Mouse (Mus musculus) heart, embryonic 15.5 days (tissue): Measurements from ENCODE around the gene Uggt2. TPM values are rescaled to one million over a fixed set of nuclear protein-coding genes. Genes with fewer than 3 reads are reported as not detected.

Experiments used
- ATAC-seq: fragments of 200-750 bp; cut with Nextera tagmentation; replicated peaks from 2 replicates; pipeline ENCODE4 v1.8.0; 2017; ENCODE audit warnings: low read depth, moderate TSS enrichment; ENCODE audit not compliant: insufficient number of reproducible peaks, insufficient read depth, low FRiP score
- H3K27ac ChIP-seq: fragments of 300-500 bp; sonication (generic); 2 replicates; pipeline ENCODE4 v1.5.1; 2015; ENCODE audit warnings: mild to moderate bottlenecking, inconsistent platforms
- H3K27me3 ChIP-seq: fragments of 300-500 bp; sonication (generic); 2 replicates; pipeline ENCODE4 v1.6.1; 2015; ENCODE audit warnings: inconsistent platforms
- H3K36me3 ChIP-seq: fragments of 300-500 bp; sonication (generic); 2 replicates; pipeline ENCODE4 v1.6.1; 2015; ENCODE audit warnings: mild to moderate bottlenecking, inconsistent platforms
- H3K4me1 ChIP-seq: fragments of 300-500 bp; sonication (generic); replicated peaks from 2 replicates; pipeline ENCODE4 v1.6.1; 2015; ENCODE audit warnings: inconsistent platforms
- H3K4me2 ChIP-seq: fragments of 300-500 bp; sonication (generic); 2 replicates; pipeline ENCODE4 v1.6.1; 2015; ENCODE audit warnings: inconsistent platforms, mild to moderate bottlenecking, moderate library complexity
- H3K4me3 ChIP-seq: fragments of 300-500 bp; sonication (generic); 2 replicates; pipeline ENCODE4 v1.5.1; 2015; ENCODE audit warnings: mild to moderate bottlenecking, inconsistent platforms
- H3K9ac ChIP-seq: fragments of 300-500 bp; sonication (generic); 2 replicates; pipeline ENCODE4 v1.6.1; 2015; ENCODE audit warnings: mild to moderate bottlenecking, inconsistent platforms
- H3K9me3 ChIP-seq: fragments of 300-500 bp; sonication (generic); replicated peaks from 2 replicates; pipeline ENCODE4 v1.6.1; 2016; ENCODE audit warnings: inconsistent platforms
- WGBS: fragments of 180-500 bp; shearing (Covaris S2); methylation state at CpG from one replicate; pipeline ENCODE4 v1.1.7; 2015; ENCODE audit warnings: mixed read lengths; 5-methylcytosine and 5-hydroxymethylcytosine counted together
- polyA plus RNA-seq: library from polyadenylated mRNA; unstranded; fragments of >200 nt; fragmentation: Nextera tagmentation; extraction: Ambion mirVana; gene quantifications from 2 replicates; pipeline ENCODE4 v1.2.1, GENCODE M21; 2015

Uggt2 gene
- polyA plus RNA-seq, 1 experiment from 2014 or later = 7.4 TPM

GRCm38 (mm10) chr14:118979571-118980325, 119.5 kb downstream of the Uggt2 start:
- H3K27me3 ChIP-seq = no peaks in the 10 kb centered on the region
- H3K36me3 ChIP-seq = peaks cover 54% of the 10 kb centered on the region
- H3K4me3 ChIP-seq = no peak overlapping the region
- H3K9ac ChIP-seq = no peak overlapping the region
- no peak for ATAC-seq
- WGBS = 73% methylated on average over 7 of the region's 7 CpGs
- no peak overlapping the region for H3K27ac ChIP-seq
- H3K4me1 ChIP-seq = no peaks in the 10 kb centered on the region
- H3K4me2 ChIP-seq = no peak overlapping the region
- H3K9me3 ChIP-seq = no peaks in the 10 kb centered on the region

DNA sequence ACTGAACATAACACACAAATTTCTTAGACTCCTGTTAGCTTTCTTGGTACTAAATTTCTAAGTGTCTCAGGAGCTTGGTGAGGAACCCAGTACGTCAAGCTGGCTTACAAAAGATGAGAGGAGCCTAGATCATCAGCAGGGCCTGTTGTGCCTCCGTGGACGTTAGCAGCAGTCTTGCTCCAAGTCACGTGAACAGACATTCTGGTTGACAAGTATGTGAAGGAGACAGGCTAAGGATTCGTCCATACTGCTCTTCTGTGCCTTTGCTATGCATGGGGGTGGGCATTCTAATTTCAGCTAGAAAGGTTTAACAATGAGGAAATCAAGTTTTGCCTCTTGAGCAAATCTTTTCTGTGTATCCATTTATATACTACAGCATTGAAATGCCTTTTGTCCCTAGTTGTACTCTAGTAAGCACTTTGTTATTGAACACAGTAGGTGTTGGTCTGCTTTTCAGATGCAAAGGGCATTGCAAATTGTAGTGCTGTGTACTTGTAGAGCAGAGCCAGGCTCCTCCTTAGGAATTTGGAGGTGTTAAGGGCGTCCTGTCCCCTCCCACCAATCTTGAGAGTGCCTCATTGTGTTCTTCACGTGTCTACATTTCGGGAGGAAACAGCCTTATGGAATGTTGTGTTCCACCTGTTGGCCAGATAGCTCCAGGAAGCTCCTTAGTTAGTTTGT, 122.0 kb downstream of the Uggt2 start:
- no peak overlapping the region for H3K27ac ChIP-seq
- WGBS = 75% methylated on average over 8 of the region's 8 CpGs

GRCm38 (mm10) chr14:118972268-118972667, 127.0 kb downstream of the Uggt2 start:
- peaks cover 80% of the 10 kb centered on the region for H3K36me3 ChIP-seq
- H3K9ac ChIP-seq = no peak overlapping the region
- H3K27me3 ChIP-seq = no peaks in the 10 kb centered on the region
- no peak overlapping the region for H3K4me3 ChIP-seq
- ATAC-seq = no peak
- no peak overlapping the region for H3K4me2 ChIP-seq
- H3K27ac ChIP-seq = no peak overlapping the region
- no peaks in the 10 kb centered on the region for H3K9me3 ChIP-seq
- H3K4me1 ChIP-seq = no peaks in the 10 kb centered on the region
- WGBS = 88% methylated on average over 6 of the region's 6 CpGs

More for the DNA sequence above, 122.0 kb downstream of the Uggt2 start:
- no peaks in the 10 kb centered on the region for H3K4me1 ChIP-seq
- H3K9ac ChIP-seq = no peak overlapping the region
- no peak for ATAC-seq
- H3K4me3 ChIP-seq = no peak overlapping the region
- H3K27me3 ChIP-seq = no peaks in the 10 kb centered on the region
- no peak overlapping the region for H3K4me2 ChIP-seq
- H3K36me3 ChIP-seq = peaks cover 76% of the 10 kb centered on the region
- no peaks in the 10 kb centered on the region for H3K9me3 ChIP-seq

GRCm38 (mm10) chr14:118967646-118968045, 131.6 kb downstream of the Uggt2 start:
- H3K27ac ChIP-seq = no peak overlapping the region
- no peaks in the 10 kb centered on the region for H3K9me3 ChIP-seq
- no peak overlapping the region for H3K4me3 ChIP-seq
- H3K4me1 ChIP-seq = no peaks in the 10 kb centered on the region
- H3K4me2 ChIP-seq = no peak overlapping the region
- H3K9ac ChIP-seq = no peak overlapping the region
- peaks cover 37% of the 10 kb centered on the region for H3K36me3 ChIP-seq
- 83% methylated on average over 7 of the region's 7 CpGs for WGBS
- ATAC-seq = no peak
- no peaks in the 10 kb centered on the region for H3K27me3 ChIP-seq

GRCm38 (mm10) chr14:118965356-118966000, 133.8 kb downstream of the Uggt2 start:
- 75% methylated on average over 4 of the region's 4 CpGs for WGBS
- Histone ChIP-seq H3K9me3 (no peaks in the 10 kb centered on the region), H3K27ac (no peak overlapping the region), H3K4me3 (no peak overlapping the region), H3K4me1 (no peaks in the 10 kb centered on the region), H3K36me3 (peaks cover 32% of the 10 kb centered on the region), H3K4me2 (no peak overlapping the region), H3K27me3 (no peaks in the 10 kb centered on the region), H3K9ac (no peak overlapping the region)
- no peak for ATAC-seq

- no peak overlapping the region for H3K9ac ChIP-seq
- H3K27ac ChIP-seq = no peak overlapping the region
- ATAC-seq = no peak
- H3K4me3 ChIP-seq = no peak overlapping the region
- H3K4me2 ChIP-seq = no peak overlapping the region
- no peaks in the 10 kb centered on the region for H3K27me3 ChIP-seq
- H3K36me3 ChIP-seq = peaks cover 59% of the 10 kb centered on the region
- H3K4me1 ChIP-seq = no peaks in the 10 kb centered on the region
- WGBS = 77% methylated on average over 3 of the region's 3 CpGs
- H3K9me3 ChIP-seq = no peaks in the 10 kb centered on the region
Measured at GRCm38 (mm10) chr14:118958010-118958409, 141.2 kb downstream of the Uggt2 start.

DNA sequence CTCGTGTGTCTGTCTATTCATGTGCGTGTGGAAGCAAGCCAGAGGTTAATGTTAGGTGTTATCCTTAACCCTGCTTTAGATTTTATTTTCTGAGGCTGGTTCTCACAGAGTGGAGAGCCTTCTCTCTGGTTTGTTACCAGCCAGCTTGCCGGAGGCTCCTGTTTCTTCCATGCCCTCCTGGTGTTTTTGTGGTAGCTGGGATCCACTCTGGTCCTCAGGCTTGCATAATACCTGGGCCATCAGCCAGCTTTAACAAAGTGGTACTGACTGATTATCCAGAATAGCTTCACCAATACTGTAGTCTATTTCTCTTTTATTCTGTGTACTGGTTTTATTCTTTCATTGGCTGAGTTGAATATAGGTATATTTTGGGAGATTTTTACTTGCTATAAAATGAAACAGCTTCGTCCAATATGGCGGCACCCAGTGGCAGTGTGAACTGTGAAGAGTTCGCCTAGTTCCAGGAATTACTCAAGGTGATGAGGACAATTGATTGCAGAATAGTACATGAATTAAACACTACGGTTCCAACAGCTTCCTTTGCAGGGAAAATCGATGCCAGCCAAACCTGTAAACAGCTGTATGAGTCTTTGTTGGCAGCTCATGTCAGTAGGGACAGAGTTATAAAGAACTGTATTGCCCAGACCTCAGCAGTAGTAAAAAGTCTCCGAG, 147.2 kb downstream of the Uggt2 start:
- no peak overlapping the region for H3K9ac ChIP-seq
- H3K4me1 ChIP-seq = peaks cover 3% of the 10 kb centered on the region; the same call in 1 of the 2 replicates
- H3K36me3 ChIP-seq = peaks cover 26% of the 10 kb centered on the region
- H3K9me3 ChIP-seq = no peaks in the 10 kb centered on the region
- H3K27me3 ChIP-seq = no peaks in the 10 kb centered on the region
- no peak overlapping the region for H3K27ac ChIP-seq
- H3K4me3 ChIP-seq = no peak overlapping the region
- 92% methylated on average over 9 of the region's 9 CpGs for WGBS
- H3K4me2 ChIP-seq = no peak overlapping the region
- no peak for ATAC-seq

DNA sequence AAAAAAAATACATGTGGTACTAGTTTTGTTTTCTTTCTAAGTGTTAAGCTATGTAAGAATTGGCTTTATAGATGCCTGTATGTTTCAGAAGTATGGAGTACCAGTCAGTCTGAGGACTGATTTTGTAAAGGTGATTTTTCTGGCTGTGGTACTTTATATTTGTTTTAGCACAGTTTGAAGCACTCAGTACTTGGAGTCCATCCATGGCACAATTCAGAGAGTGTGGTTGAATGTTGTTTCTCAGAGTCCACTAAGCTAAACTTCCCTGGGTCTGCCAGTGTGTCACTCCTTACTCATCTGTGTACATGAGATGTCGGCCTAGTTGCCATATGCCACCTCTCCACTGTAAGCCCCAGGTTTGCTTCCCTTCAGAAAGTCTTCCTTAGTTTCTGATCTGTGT, 150.4 kb downstream of the Uggt2 start:
- no peak overlapping the region for H3K27ac ChIP-seq
- H3K27me3 ChIP-seq = no peaks in the 10 kb centered on the region
- no peak overlapping the region for H3K4me2 ChIP-seq
- ATAC-seq = no peak
- H3K9me3 ChIP-seq = no peaks in the 10 kb centered on the region
- 87% methylated on average over 1 of the region's 1 CpGs for WGBS
- peaks cover 7% of the 10 kb centered on the region; the same call in 1 of the 2 replicates for H3K4me1 ChIP-seq
- H3K9ac ChIP-seq = no peak overlapping the region
- H3K36me3 ChIP-seq = peaks cover 6% of the 10 kb centered on the region
- H3K4me3 ChIP-seq = no peak overlapping the region

- 72% methylated on average over 2 of the region's 2 CpGs for WGBS
- H3K4me3 ChIP-seq = no peak overlapping the region
- ATAC-seq = no peak
Measured at GRCm38 (mm10) chr14:118944702-118945101, 154.5 kb downstream of the Uggt2 start.

DNA sequence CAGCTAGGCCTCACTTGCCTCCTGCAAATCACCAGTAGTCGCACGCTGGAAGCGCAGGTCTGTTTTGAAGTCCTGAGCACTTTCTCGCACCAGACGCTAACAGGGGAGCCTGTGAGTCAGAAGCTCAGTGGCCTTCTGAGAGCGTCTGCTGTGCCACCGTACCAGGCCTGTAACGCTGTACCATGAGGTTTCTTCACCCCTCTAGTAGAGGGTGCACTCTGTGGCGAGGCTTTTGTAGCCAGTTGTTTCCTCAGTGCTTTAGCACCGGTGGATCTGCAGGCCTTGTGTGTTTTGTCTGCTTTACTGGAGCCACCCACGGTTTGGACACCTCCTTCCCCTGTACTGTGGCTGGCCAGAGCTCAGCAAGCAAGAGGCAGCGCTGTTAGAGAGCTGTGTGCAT, 157.2 kb downstream of the Uggt2 start:
- ATAC-seq = no peak
- Histone ChIP-seq H3K9ac (no peak overlapping the region), H3K4me2 (no peak overlapping the region), H3K4me3 (no peak overlapping the region), H3K27ac (no peak overlapping the region), H3K9me3 (no peaks in the 10 kb centered on the region), H3K36me3 (no peaks in the 10 kb centered on the region), H3K4me1 (peaks cover 33% of the 10 kb centered on the region), H3K27me3 (no peaks in the 10 kb centered on the region)
- 57% methylated on average over 12 of the region's 12 CpGs for WGBS

More at GRCm38 (mm10) chr14:118944702-118945101, 154.5 kb downstream of the Uggt2 start:
- no peak overlapping the region for H3K9ac ChIP-seq
- no peaks in the 10 kb centered on the region for H3K9me3 ChIP-seq
- H3K4me2 ChIP-seq = no peak overlapping the region
- H3K27me3 ChIP-seq = no peaks in the 10 kb centered on the region
- H3K4me1 ChIP-seq = peaks cover 22% of the 10 kb centered on the region
- no peaks in the 10 kb centered on the region for H3K36me3 ChIP-seq
- H3K27ac ChIP-seq = no peak overlapping the region
